Mouse (Mus musculus): ENCODE measurements at regions not wholly inside any gene's neighbourhood (a gene's known extent, or its start where the extent isn't known, plus 50 kb on each side); places are given as distances from the start of the nearest gene placed in this dataset.

DNA sequence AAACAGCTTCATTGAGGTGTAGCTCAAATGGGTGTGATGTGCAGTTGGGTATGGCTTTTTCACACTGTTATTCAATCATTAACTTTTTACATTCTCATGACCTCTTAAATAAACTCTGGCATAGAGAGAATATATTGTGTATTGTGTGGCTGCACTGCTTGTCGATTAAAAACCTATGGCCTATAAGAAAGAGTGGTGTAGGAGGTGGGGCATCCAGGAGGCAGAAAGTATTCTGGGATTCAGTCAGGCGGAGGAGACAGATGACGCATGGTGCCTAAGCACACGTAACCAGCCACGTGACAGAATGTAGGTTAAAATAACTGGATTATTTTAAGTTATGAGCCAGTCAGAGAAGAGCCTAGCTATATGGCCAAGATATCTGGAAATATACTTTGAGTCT lies 78.2 kb upstream of the Slc16a7 start:
- DNase-seq (ENCODE audit: low read depth) = no peak

DNA sequence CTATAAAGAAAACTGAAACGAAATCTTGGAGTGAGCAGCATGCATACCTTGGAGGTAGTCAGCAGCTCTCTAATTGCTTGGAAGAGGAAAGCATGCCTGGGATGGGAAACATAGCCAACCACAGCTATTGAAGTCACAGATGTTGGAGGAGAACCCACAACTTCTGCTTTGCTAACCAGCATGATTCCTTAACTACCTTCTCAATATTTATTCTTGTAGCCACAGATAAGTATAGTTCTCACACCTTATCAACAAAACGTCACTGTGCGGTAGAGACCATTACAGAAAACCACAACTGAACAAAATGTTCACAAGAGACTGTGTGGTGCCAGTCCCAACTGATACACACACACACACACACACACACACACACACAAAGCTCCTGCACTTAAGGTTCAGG lies 99.1 kb upstream of the Slc16a7 start:
- no peak for DNase-seq (ENCODE audit: low read depth)

DNA sequence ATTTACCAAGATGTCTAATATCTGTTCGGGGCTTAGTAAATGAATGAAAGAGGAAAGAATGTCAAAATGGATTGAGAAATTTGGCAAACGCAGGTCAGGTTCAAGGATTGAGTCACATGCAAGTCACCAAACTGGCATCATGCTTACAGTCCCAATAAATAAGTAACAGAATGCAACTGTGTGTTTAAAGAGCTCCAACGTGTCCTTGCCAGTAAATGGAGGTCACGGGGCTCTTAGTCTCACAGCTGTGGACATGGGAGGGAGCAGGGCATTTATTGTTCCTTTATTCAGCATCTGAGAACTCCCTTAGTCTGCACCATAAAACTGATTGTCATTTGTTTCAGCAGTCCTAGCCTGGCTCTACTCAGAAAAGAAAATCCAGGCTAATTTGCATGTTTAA lies 101.1 kb upstream of the Slc16a7 start:
- no peak for DNase-seq (ENCODE audit: low read depth)

DNA sequence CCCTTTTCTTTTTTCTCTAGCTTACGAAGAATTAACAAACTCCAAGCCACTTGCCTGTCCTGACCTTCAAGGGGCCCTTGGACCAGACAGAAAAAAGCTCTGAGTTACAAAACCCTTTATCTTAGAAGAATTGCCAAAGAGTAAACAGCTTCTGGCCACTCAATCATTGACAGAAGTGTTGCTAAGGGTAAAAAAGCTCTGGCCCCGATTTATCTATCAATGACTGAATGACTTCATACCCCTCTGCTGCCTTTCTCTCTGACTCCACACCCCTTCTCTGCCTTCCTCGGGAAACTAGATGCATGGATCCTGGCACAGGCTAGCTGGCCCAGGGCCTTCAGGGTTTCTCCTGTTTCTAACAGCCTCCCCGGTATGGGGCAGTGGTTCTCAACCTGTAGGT lies 105.2 kb upstream of the Slc16a7 start:
- no peak for DNase-seq (ENCODE audit: low read depth)

DNA sequence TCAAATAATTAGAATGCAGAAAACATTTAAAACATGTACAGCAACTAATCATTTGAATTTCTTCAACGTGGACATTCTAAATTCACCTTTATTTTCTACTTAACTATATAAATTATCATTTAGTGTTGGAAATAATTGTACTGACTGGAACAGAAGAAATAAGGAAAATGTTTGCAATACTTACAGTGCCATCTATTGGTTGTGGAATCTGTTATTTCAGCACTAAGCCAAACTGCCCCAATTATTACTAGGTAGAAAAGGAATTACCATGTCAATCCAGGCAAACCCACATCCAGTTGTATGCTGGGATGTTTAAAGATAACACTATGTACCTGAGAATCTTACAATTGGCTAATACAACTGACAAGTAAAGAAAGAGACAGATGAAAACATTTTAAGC lies 109.1 kb upstream of the Slc16a7 start:
- DNase-seq (ENCODE audit: low read depth) = no peak

DNA sequence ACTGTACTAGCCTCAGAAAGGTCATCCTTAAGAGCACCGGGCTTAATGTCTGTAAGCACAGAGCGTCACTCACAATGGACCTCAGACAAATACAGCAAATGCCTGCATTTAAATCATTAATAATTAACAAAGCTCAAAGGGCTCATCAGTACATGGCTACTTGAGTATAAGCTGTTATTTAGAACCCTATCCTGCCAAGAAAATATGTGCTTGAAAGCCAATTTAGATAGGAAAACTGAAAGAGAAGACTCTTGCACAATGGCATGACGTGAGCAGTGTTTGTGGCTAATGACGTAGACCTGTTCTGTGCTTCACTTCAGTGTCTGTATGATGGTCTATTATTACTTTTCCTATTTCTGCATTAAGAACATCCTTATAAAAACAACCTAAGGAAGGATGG lies 111.1 kb upstream of the Slc16a7 start:
- no peak for DNase-seq (ENCODE audit: low read depth)

DNA sequence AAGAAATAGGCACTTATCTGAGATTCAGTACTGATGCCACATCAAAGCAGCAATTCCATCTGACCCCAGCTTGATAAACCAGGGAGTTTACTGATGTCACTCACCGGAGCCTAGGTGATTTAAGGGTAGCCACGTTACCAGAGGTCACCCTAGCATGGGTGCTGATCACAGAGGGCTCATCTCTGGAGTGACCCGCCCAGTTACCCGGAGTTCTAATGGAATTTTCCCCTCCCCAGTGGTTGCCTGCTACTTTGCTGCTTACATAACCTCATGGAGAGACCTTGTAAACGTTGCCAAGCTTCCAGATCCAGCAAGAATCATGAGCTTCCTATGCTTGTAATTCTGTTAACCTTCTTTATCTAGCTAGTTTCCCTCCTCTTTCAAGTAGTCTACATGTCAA lies 125.8 kb upstream of the Slc16a7 start:
- DNase-seq (ENCODE audit: low read depth) = no peak

DNA sequence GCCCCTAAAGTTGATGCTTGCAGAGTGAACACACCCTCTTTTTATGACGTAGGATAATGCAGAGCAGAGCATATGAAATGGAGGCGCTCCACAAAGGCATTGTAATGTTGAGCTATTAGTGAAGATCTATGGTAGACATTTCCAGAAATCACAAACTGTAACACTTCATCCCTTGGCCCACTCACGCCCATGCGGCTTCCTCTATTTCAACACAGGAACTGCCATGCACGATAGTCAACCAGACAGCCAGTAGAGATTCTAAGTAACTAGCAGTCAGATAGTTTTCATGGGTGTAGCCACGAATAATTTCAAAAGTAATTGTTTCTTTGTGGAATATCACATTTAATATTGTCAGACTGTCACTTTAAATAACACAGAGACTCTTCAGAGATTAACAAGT lies 141.6 kb upstream of the Slc16a7 start:
- no peak for DNase-seq (ENCODE audit: low read depth)

DNA sequence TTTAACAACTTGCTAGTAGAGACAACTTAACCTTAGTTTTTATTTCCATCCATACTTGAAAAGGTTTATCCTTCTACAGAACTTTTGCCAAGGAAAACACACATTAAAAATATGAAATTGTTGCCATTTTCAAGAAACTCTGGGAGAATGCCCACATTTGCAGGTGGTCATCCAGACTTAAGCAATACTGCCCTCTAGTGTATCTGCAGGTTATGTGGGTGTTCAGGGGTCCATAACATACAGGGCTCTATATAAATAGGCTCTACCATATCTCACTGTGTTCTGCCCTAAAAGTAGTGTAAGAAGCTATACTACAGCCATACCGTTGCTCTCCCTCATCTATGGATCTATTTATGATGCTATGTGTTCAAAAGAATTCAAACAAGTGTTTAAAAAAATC lies 149.1 kb upstream of the Slc16a7 start:
- peak; percentile 1 for DNase-seq (ENCODE audit: low read depth)

DNA sequence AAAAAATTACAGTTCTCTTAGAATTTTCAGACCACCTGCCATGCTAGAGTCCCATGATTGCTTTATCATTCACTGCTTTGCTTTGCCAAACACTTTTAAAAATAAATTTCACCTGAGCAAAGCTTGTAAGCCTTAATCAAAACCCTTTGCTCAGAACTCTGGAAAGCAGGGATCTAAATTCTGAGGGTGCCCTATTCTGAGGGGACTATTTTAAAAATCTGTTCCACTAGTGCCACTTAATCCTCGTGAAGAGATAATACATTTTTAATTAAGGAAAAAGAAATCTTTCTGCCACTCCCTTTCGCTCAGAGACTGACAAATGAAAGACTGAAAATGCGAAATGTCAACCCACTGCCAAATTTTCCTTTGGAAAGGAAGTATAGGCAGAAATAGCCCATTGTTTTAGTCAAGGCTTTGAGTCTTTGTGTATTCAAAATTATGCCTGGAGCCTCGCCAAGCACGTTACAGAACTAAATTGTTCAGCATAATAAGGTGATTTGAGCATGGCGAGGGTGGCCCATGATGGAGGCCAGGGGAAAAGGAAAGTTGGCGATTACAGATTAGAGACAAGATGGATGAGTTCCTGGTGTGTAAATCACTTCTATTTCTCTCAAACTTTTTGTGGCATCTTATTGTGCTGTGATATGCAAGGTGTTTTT lies 197.4 kb upstream of the Slc16a7 start:
- DNase-seq (ENCODE audit: low read depth) = no peak

DNA sequence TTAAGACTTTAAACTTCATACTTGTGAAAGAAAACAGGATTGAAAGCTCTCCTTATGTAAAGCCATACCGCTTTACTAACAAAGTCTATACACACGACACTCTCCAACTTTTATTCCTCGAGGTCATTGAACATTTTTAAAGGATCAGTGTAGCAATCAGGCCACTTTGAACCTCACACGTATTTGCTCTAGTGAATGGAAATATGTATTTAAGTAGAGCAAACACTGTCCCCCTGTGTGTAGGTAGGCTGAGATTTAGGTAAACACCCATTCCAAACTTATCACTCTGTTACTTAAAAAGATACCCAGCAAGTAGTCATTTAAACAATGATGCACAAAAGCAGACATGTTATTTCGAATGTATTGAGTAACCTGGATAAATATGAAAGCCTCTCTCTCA lies 203.7 kb upstream of the Slc16a7 start:
- DNase-seq (ENCODE audit: low read depth) = no peak

DNA sequence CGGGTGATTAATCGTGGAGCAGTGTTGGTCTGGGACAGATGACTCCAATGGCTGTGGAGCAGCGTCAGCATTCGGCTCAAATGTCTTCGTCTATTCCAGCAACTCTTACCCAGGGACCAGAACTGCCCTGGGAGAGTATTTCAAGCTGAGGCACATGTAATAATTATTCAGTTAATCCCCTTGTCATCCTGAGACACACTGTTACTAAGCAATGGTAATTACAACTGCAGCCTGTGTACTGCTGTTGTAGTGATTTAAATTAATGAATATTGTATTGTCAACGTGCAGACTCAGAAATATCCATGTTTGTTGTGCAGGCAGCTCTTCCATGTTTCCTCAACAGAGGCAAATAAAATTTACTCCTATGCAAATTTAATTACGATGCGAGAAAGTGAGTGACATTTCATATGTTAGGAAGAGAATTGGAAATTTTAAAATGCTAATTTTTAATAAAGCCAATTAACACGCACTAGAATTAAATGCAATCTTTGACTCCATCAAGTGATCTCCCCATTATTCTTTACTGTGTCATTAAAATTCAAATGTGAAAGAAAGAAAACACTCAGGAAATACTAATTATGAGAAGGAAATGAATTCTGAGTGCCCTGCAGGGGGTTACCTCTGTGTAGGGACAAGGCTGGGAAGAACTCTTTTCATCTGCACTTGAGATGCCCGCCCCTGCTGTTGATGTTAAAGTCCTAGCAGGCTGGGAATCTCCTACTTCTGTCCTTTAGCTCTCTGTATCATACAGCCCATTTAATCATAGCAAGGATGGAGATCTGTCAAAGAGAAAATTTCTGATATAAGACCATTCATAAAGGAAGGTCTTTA lies 218.7 kb upstream of the Slc16a7 start:
- DNase-seq (ENCODE audit: low read depth) = no peak

DNA sequence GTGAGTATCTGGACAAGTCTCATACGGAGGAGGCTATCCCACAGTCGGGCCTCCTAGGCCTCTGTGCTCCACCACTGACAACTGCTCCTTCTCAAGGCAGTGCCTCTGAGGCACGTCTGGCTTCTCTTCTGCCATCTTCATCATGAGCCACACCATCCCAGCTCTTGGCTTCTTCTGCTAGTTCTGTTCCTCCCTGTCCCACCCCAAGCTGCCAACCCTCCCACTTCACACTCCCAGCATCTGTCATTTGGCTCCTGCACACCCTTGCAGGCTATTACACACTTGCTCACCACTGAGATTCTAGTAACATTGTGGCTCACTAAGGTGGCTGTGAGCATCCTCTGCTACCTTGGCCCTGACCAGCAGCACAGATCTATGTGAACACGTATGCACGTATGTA lies 221.1 kb upstream of the Slc16a7 start:
- DNase-seq (ENCODE audit: low read depth) = no peak

DNA sequence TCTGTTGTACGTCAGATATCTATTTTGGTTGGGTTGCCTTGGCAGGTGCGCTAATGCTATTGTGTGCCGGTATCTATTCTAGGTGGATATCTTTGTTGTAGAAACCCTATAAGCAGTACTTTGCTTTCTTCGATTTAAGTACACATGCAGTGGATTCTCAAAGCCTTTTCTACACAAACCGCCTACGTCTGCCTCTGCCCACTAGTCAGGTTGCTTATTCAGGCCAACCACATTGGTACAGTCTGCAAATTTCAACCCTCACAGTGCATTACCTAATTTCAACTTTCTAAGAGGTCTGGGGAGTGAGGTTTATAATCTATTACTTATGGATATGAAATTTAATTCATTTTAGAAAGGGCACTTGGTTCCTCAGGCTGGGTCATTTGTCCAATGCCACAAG lies 223.5 kb upstream of the Slc16a7 start:
- DNase-seq (ENCODE audit: low read depth) = no peak

DNA sequence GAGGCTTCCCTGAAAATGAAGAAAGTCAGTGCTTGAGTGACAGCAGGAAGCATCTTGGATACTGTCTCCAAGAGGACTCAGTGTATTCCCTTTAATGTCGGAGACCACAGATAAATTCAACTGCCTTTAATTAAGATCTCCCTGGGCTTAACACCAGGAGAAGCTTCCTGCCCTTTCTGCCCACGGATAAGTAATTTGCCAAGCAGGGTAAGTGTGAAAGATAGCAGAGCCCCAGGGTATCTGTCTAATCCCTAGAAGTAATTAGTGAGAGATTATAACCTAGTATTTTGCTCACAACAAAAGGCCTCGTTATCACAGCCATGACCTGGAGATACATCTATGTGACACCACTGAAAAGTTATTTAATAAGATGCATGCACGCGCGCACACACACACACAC lies 232.1 kb upstream of the Slc16a7 start:
- no peak for DNase-seq (ENCODE audit: low read depth)

DNA sequence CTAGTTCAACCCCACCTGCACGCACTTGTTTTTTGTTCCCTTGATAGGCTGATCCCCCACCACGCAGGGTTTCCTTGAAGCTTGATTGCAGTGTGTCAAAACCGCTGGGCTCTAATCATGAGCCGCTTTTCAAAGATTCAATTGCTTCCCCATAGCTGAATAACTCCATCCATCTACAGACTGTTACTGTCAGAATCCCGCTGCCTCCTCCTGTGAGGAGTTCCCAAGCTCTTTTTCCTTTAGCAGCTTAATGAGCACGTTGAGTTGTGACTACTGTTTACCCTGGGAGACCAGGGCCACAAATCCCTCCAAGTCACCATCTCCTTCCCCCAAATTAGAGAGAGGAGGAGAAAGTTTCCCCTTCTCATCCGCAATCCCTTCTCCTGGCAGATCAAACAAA lies 234.6 kb upstream of the Slc16a7 start:
- DNase-seq (ENCODE audit: low read depth) = no peak

DNA sequence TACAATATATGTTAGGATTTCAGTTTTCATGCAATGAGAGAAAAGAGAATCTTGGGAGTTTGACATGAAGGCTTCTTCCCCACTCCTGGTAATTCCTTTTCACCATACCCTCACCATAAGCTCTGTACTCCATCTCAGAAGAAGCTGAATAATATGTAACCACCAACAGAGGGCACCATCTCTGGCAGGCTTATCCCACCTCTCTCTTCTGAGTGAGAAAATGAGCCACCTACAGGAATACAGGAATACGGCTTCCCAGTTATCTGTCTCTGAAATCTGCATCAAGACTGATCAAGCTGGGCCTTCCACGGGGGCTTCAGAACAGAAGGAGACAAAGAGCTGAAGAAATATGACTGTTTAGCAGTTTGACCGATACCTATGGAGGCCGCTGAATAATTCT lies 278.6 kb upstream of the Slc16a7 start:
- no peak for DNase-seq (ENCODE audit: low read depth)

DNA sequence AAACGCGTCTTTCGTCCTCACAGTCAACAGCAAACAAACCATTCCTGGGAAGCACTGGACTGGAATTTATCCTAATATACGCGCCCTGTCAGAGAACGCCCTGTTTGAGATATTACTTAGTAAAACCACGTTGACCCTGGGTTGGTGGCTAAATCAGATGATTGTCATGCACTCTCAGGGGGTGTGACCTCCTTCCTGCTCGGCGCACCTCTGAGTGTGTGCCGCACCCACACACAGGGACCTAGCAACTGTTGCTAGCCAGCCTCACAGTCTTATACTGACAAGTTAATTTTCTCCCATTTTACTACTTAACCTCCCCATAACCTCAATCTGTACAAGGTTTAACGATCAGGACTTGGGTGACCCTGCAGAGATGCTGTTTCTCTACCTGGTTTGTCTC lies 284.4 kb upstream of the Slc16a7 start:
- no peak for DNase-seq (ENCODE audit: low read depth)

DNA sequence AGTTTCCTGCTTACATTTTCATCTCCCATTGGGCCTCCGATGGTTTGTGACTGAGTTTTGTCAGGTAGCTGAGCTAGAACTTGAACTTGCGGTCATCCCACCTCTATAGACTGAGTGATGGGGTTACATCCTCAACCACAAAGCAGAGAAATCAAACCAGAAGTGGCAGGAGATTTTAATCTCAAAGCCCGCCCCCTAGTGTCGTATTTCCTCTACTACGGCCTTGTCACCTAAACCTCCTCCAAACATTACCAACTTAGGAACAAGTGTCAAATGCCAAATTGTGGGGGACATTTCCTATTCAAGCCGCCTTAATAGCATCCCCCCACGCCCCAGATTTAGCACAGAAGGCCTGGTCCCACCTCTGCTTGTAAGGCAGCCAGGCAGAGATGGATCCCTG lies 286.3 kb upstream of the Lrig3 start:
- DNase-seq (ENCODE audit: low read depth) = no peak

DNA sequence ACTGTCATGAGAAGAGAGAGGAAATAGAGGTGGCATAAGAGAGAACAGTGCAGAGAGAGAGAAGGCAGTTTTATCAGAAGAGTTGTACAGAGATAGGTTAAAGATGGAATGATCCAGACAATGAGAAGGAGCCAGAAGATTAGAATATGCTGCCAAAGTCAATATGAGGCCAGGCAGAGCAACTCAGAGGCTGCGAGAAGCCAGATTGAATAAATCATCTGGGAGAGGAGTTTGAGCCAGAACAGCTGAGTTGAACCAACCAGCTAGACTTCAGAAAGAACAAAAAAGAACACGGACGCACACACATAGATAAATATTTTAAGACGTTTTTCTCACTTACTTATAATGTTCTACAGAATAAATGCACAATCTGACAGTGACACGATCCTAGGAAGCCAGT lies 280.8 kb upstream of the Lrig3 start:
- DNase-seq (ENCODE audit: low read depth) = no peak

DNA sequence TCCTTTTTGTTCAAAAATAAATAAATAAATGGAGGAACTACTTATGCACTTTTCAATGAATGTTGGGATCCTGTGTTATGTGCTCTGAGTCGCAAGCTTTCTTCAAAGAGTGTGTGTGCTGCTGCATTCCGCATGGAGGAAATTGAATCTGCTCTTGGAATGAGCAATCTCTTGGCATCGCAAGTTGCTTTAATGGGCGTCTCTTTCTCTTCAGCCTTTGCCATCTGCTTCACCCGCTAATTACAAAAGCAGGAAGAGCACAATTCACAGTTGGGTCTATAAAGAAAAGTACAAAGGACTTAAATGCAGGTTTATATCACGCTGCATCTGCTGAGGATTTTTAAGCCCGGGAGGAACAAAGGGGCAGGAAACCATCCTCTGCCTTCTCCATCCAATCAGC lies 272.5 kb upstream of the Lrig3 start:
- no peak for DNase-seq (ENCODE audit: low read depth)

DNA sequence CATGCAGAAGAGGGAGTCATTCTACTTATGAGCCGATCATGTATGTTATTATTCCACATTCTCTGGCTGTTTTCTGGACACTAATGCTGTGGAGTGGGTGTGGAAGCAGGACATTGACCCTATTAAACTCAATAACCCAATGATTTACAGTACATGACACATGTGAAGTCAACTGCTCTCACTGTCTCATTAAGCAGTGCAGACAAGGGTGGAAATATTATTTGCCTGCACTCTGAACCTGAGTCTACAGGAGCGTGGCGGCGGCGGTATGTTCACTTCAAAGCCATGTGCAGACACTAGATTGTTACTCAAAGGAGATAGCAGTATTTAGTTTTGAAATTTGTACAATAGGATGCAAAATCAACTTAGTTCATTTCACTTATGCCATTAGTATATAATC lies 269.8 kb upstream of the Lrig3 start:
- no peak for DNase-seq (ENCODE audit: low read depth)

DNA sequence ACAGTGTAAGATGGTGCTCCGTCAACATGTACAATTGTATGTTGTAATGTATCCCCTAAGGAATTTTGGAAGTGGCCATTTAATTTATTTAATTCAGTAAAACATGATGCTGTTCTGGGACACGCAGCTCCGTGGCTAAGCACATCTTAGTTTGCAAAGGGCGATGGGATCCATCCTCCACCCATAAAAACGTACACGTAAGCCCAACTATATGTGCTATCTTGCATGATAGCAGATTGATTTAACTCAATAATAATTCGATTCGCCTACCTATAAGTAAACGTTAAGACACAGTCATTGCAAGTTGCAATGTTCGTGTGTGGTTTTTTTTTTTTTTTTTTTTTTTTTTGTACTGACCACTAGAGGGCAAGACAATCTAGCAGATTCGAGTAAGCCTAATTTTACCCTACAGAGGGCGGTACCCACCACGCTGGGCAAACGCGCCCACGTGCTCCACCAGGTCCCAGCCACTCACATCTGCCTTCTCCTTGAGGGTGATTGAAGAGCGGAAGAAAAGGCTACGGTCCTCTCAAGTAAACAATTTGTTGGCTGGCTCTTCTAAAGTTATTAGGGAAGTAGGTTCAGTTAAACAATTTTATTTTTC lies 240.8 kb upstream of the Lrig3 start:
- no peak for DNase-seq (ENCODE audit: low read depth)

Data from naive thymus-derived CD4-positive, alpha-beta T cell, adult 2 months (primary cell).